Mouse (Mus musculus) gastrocnemius, adult 2 months (tissue): ENCODE data around the gene Blm. TPM values are rescaled to one million over a fixed set of nuclear protein-coding genes. Genes with fewer than 3 reads are reported as not detected.
A peak's percentile ranks its signal among the peaks of the same experiment; 100 is the strongest.

Experiments
- DNase-seq: peaks from one replicate; pipeline ENCODE4 v3.0.0; 2022
- H3K27ac ChIP-seq: fragments of 200-600 bp; 2 replicates; pipeline ENCODE4 v1.8.1; 2022; ENCODE audit warnings: mild to moderate bottlenecking
- H3K4me3 ChIP-seq: fragments of 200-600 bp; 2 replicates; pipeline ENCODE4 v1.8.1; 2022; ENCODE audit warnings: mild to moderate bottlenecking, moderate library complexity
- CTCF ChIP-seq: fragments of 200-600 bp; IDR thresholded peaks from 2 replicates; pipeline ENCODE4 v1.8.1; 2022; ENCODE audit warnings: antibody characterized with exemption, mild to moderate bottlenecking, moderate library complexity
- intact Hi-C: fragments of 180-260 bp; cut with DNase I; formaldehyde crosslinking; loops from one replicate; pipeline ENCODE4 v1.15.1; 2025
- total RNA-seq, 2 experiments: library from RNA; stranded (reverse); gene quantifications; 2 replicates each; pipeline ENCODE4 v1.2.3; 2021

Gene Blm
- total RNA-seq, 2 experiments from 2014 or later: 1.0 TPM

- no peak overlapping the region for H3K4me3 ChIP-seq
- intact Hi-C loops: no loop called here
- H3K27ac ChIP-seq: no peak overlapping the region
- no peak for TF ChIP-seq CTCF
- DNase-seq: no peak
These were observed 83.2 kb downstream of the Blm start for GRCm38 (mm10) chr7:80451550-80452232.

GRCm38 (mm10) chr7:80450354-80450753 is 84.6 kb downstream of the Blm start:
- Histone ChIP-seq H3K27ac (no peak overlapping the region), H3K4me3 (no peak overlapping the region)
- DNase-seq: no peak
- intact Hi-C loops: no loop called here
- TF ChIP-seq CTCF: no peak

GRCm38 (mm10) chr7:80449620-80450091 is 85.3 kb downstream of the Blm start:
- no peak for TF ChIP-seq CTCF
- no peak for DNase-seq
- Histone ChIP-seq H3K27ac (no peak overlapping the region), H3K4me3 (no peak overlapping the region)
- intact Hi-C loops: loop anchor here (5.0 kb wide), 1 partner anchor 47 kb away; no protein-coding TSS in a partner anchor

GRCm38 (mm10) chr7:80447336-80447735 is 87.6 kb downstream of the Blm start:
- Histone ChIP-seq H3K27ac (no peak overlapping the region), H3K4me3 (no peak overlapping the region)
- intact Hi-C loops: loop anchor here (5.0 kb wide), 1 partner anchor 45 kb away; no protein-coding TSS in a partner anchor
- no peak for DNase-seq
- no peak for TF ChIP-seq CTCF

- intact Hi-C loops: loop anchor here (5.0 kb wide), 1 partner anchor 44 kb away; no protein-coding TSS in a partner anchor
- DNase-seq: no peak
- Histone ChIP-seq H3K4me3 (no peak overlapping the region), H3K27ac (no peak overlapping the region)
- no peak for TF ChIP-seq CTCF
These were observed 88.6 kb downstream of the Blm start for GRCm38 (mm10) chr7:80446221-80446878.

GRCm38 (mm10) chr7:80445492-80445891 is 89.4 kb downstream of the Blm start:
- no peak for TF ChIP-seq CTCF
- DNase-seq: peak; percentile 67
- intact Hi-C loops: loop anchor here (5.0 kb wide), 1 partner anchor 43 kb away; no protein-coding TSS in a partner anchor
- Histone ChIP-seq H3K4me3 (no peak overlapping the region), H3K27ac (no peak overlapping the region)

- TF ChIP-seq CTCF: no peak
- no peak for DNase-seq
- Histone ChIP-seq H3K27ac (no peak overlapping the region), H3K4me3 (no peak overlapping the region)
- intact Hi-C loops: loop anchor here (5.0 kb wide), 1 partner anchor 42 kb away; no protein-coding TSS in a partner anchor
These were observed 90.3 kb downstream of the Blm start for GRCm38 (mm10) chr7:80444401-80445249.

GRCm38 (mm10) chr7:80443124-80443523 is 91.8 kb downstream of the Blm start:
- DNase-seq: no peak
- no peak overlapping the region for H3K27ac ChIP-seq
- no peak for TF ChIP-seq CTCF
- no peak overlapping the region for H3K4me3 ChIP-seq
- intact Hi-C loops: no loop called here

- Histone ChIP-seq H3K4me3 (no peak overlapping the region), H3K27ac (peak overlapping the region; percentile 49; the same call in 1 of the 2 replicates)
- TF ChIP-seq CTCF: no peak
- intact Hi-C loops: no loop called here
- no peak for DNase-seq
These were observed 92.7 kb downstream of the Blm start for GRCm38 (mm10) chr7:80441986-80442904.

- TF ChIP-seq CTCF: no peak
- no peak for DNase-seq
- Histone ChIP-seq H3K4me3 (no peak overlapping the region), H3K27ac (no peak overlapping the region)
- intact Hi-C loops: no loop called here
These were observed 94.2 kb downstream of the Blm start for GRCm38 (mm10) chr7:80440685-80441084.

- peak; percentile 78 for DNase-seq
- Histone ChIP-seq H3K27ac (0 out of 2 replicates have a peak overlapping the region, but pooled peaks have one; percentile 2), H3K4me3 (no peak overlapping the region)
- TF ChIP-seq CTCF: no peak
- intact Hi-C loops: no loop called here
These were observed 95.0 kb downstream of the Blm start for GRCm38 (mm10) chr7:80439789-80440488.
